Mouse (Mus musculus) ES-Bruce4 (cell line): ENCODE measurements around the gene Tex26.

Experiments used
- CTCF ChIP-seq: IDR thresholded peaks from one replicate; pipeline ENCODE4 v1.8.1; 2011; ENCODE audit warnings: low read depth, low read length
- POLR2A ChIP-seq: IDR thresholded peaks from one replicate; pipeline ENCODE4 v1.8.1; 2011; ENCODE audit warnings: low read length; ENCODE audit not compliant: insufficient read depth

GRCm38 (mm10) chr5:149510323-149510722, 70.9 kb downstream of the Tex26 start:
- TF ChIP-seq POLR2A (no peak), CTCF (no peak)
